Mouse (Mus musculus) heart, postnatal 4 days (tissue): ENCODE results near the gene Reck. TPM values are rescaled to one million over a fixed set of nuclear protein-coding genes. Genes with fewer than 3 reads are reported as not detected.
A peak's percentile ranks its signal among the peaks of the same experiment; 100 is the strongest.

ENCODE experiments used
- DNase-seq: peaks from one replicate; pipeline ENCODE4 v3.0.0; 2021
- total RNA-seq, 2 experiments: library from RNA; stranded (reverse); gene quantifications; 2 replicates each; pipeline ENCODE4 v1.2.3; 2021

Gene Reck
- total RNA-seq, 2 experiments from 2014 or later: 11.7 to 11.9 TPM

DNA sequence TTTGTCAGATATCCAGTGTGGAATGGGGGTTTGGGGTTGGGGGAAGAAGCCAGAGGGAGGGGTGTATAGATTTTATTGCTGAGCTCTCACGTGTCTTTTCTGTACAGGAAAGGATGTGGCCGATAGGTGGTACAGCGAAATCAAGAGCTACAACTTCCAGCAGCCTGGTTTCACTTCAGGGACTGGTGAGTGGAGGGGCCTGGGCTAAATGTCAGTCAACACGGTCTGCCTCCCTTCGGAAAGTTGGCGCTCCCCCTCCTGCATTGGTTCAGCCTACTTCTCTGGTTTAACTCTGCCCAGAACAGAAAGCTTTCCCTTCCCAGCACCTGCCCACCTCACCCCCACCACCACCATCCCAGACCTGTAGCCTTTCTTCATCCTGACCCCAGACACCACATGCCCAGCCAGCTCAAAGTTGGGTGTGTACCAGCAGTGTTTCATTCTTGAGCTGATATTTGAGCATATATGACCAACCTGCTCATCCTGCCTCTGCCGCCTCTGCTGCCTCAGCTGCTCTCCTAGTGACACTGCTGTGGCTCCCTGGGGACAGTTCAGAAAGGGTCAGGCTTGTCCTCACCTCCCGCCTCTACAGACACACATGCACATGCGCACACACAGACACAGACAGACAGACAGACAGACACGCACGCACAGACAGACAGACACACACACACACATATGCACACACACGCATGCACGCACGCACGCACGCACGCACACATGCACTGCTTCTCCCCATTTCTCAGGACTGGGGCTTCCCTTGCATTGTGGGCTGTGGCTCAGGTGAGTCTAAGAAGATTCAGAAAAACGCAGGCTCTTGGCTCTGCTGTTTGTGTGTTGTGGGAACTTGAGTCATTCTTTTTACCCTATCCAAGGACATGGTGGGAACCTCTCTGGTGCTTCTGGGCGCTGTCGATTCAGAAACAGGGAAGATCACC, 95.3 kb downstream of the Reck start:
- DNase-seq: no peak

DNA sequence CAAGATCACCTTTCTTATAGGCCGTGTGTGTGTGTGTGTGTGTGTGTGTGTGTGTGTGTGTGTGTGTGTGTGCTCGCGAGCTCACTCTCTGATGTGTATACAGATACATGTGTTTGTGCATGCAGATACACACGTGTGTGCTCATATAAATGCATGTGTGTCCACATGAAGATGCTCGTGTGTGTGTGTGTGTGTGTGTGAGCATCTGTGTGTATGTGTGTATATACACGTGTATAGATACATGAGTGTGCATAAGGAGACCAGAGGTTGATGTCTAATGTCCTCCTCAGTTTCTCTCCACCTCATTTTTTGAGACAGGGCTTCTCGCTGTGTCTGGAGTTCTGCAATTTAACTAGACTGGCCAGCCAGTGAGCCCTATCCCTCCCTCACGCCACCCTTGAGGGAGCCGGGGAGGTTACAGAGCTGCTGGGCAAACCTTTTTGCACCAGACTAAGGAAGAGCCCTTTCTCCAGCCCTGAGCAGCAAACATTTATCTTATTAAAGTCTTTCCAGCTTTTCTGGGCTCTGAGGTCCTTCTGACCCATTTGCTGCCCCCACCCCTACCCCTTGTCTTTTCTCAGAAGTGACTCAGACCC, 96.3 kb downstream of the Reck start:
- no peak for DNase-seq

DNA sequence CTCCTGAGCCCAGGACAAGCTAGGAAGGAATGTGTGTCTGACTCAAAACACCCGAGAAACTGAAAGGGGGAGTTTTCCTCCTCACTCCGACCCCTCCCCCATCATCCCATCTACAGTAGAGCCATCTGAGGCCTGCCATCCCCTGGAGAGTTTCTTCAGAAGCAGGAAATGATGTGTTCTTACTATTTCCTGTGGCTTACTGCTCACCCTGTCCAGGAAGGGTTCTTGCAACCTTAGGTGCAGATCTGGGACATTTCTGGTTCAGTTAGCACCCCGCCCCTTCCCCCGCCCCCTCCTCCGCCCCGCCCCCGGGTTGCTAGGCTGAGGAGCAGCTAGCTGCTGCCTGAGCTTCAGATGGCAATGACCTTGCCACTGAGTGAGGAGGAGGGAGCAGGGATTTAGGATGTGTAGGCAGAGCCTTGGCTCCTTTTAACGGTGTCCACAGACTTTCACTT, 96.8 kb downstream of the Reck start:
- peak; percentile 68 for DNase-seq

DNA sequence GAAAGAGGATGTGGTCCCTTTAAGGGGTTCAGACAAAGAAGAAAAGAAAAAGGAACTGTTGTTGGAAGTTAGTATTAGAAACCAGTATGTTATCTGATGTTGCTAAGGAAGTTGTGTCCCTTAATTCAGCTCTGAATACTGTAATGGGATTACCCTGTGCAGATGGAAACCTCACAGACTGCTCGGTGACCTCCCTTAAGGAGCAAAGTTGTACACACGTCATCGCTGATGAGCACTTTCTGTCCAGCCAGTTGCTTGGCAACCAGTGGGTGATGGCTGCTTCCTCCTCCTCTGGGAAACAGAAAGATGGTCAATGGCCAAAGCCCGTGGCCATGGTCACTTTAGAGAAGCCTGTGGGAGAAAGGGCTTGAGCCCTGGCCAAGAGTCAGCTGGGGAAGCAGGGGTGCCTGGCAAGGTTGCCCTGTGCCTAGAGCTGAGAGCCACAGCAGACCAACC, 98.2 kb downstream of the Reck start:
- peak; percentile 73 for DNase-seq

DNA sequence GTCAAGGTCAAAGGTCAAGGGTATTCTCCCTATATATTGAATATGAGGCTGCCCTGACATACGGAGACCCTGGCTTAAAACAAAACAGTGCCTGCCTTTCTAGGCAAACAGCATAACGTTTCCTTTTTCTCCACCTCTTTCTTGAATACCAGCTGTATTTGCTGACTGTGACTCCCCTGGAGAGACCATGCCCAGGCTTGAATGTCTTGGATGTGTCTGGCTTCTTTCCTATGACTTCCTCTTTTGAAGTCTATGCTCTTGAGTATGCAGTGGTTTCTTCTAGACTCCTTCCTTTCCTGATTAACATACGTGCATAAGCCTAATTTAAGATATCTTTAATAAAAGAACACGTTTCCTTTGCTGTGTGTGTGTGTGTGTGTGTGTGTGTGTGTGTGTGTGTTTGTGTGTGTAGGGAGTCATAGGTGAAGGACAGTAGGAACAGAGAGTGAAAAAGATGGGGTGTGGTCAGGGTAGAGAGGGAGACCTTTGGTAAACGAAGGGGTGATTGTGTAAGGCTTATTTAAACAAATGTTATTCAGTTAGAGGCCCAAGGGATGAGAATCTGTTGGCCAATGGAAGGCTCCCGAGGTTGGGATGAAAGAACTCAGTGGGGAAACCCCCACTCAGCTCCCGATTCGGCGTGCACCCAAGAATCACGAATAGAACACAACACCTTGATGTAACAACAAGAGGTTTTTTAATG, 99.7 kb downstream of the Reck start:
- no peak for DNase-seq

DNA sequence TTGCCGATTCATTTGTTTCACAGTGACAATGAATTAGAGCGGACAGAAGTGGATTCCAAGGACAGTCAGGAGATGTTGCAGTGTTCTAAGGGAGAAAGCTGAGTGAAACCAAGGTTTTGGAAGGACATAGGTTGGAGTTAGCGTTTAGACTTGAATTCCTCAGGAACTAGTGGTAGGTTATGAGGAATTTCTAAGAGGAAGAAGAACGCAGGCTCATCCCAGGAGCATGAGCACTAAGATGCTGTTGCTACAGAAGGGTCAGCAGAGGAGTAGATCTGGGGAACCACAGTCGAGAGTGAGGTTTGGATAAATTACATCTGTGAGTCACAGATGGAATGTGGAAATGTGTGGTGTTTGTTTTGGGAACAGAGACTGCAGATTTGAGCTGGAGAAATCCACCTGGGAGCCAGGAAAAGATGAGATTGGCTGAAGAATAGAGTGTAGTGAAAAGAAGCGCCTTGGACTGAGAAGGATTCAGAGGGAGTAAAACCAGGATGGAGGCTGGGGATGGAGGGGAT, 101.0 kb downstream of the Reck start:
- no peak for DNase-seq

DNA sequence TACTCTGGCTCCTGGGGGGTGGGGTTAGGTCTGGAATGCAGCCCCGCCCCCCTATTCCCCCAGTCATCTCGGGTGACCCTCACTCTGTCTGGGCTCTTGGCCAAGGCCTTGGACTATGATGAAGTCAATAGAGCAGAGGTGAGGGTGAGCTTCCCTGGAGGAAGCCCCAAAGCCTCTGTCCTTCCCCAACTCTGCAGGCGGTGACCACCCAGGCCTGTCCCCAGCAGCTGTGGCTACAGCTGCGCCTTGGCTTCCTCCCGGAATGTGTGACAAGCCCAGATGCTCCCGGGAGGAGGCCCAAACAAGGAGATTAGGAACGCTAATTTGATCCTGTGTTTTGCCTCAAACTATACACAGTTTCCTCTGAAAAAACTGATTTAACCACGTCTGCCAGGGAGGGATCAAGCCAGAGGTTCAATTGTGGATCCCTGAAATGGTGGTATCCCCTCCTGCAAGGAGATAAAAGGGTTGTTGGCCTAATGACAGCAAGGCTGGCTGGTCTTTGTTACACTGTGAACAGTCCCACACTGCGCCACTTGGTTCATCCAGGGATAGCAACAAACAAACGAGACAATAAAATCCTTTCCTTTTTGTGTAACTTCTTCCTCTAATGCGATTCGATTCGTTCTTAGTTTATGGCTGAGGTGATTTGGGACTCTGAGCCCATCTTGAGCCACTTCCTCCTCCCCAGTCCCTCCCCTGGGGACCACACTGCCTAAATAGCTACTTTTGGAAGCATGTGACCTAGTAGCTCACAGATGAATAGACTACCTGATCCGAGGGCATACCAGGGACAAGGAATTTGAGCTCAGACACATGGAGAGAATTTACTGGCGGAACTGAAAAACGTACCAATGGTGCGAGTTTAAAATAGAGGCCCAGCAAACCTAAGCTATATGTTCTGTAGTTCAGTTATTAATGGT, 103.5 kb downstream of the Reck start:
- peak; percentile 70 for DNase-seq

DNA sequence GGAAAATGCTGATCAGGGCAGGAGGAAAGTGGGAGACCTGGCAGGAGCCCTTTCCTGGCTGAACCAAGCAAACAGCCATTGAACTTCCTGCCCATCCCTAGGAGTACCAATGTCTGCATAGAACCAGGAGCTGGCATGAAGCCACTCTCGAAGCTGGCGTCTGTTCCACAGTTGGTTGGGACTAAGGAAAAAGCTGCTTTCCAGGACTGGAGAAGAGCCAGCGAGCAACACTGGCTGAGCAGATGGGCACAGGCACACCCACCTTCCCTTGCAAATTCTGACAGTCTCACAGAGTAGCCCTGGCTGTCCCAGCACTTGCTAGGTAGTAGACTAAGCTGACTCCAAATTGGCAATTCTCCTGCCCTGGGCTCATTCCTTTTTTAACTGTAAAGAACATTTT, 104.4 kb downstream of the Reck start:
- peak; percentile 64 for DNase-seq

DNA sequence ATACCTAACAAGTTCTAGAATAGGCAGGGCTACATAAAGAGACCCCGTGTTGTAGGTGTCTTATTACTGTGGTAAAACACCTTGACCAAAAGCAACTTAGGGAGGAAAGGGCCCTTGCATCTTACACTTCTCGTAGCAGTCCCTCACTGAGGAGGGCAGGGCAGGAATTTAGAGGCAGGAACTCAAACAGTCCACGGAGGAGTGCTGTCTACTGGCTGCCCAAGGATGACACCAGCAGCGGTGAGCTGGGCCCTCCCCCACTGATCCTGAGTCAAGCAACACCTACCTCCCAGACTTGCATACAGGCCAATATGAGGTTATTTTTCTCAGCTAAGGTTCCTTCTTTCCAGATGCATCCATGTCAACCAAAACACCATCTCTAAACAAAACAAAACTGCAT, 104.9 kb downstream of the Reck start:
- no peak for DNase-seq

DNA sequence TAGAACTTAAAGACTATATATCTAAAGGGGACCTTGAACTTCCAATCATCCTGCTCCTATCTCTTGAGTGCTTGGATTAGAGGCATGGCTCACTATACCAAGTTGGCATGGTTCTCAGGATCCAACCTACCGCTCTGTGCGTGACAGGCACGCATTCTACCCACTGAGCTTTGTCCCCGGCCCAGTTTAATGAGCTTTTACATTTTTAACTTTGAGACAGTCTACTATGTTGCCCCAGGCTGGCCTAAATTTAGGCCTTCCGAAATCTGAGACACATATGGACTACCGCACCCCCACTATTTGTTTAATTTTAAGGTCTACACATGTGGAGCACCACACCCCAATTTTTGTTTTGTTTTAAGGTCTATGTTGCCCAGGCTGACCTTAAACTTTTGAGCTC, 105.5 kb downstream of the Reck start:
- no peak for DNase-seq

DNA sequence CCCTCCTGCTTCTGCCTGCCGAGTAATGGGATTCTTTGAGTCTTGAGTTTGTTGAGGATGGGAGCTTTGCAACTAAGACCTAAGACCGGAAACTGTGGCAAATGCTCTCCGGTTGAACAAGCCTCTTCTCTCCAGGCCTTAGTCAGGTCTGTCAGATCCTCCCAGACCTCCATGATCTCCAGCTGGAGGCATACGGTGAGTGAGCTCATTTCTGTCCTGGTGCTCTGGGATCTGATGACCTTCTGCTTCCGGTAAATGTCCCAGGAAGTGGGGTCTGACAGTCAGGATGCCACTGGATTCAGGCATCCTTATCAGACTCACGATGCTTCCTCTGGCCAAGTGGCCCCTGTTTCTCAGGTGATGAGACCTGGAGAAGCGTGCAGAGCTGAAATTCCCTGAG, 105.9 kb downstream of the Reck start:
- DNase-seq: no peak

DNA sequence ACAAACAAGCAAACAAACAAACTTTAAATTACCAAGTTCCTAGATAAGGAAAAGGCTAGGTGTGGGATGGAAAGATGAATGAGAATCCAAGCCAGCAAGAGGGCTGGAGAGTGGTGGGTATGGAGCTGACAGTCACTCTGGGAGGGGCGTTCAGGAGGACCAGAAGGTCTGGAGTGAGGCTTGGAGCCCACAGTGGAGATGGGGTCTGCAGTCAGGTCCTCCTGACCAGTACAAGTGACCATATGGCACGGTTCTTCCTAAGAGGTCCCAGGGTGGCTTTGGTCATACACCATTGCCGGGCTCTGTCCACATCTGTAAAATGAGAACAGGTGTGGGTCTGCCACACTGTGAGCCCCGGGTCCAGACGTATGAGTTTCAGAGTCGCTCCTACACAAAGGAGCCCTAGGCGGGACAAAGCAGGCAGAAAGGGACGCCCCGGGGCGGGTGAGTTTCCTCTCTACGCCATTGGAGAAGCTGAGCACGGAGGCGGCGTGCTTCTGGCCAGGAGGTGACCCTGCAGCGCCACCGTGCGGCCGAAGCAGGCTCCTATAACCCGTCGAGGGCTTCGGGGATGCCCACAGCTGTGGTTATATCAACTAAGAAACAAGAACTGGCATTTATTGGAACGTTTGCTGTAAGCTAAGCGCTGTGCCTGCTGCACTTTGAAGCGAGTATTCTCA, 106.9 kb downstream of the Reck start:
- peak; percentile 98 for DNase-seq

DNA sequence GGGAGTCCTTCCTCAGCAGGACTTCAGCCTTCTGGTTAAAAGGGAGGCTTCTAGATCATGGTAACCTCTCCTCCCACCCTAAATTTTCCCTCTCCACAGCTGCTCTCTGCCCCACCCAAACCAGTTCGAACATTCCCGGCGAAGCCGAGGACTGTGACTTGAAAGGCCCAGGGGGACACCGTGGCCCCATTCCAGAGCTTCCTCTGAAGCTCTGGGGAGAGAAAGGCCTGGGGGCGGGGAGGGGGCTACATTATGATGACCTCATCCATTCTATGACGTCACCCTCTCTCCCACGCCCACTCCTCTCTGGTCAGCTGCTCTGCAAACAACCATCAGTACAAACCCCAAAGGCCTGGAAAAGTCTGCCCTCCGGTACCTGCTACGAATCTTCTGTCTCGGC, 107.9 kb downstream of the Reck start, which contains the start of gene Ccin:
Gene Ccin (plus strand): TSS at position 303 of the 400 bp plus-strand sequence.
- no peak for DNase-seq

DNA sequence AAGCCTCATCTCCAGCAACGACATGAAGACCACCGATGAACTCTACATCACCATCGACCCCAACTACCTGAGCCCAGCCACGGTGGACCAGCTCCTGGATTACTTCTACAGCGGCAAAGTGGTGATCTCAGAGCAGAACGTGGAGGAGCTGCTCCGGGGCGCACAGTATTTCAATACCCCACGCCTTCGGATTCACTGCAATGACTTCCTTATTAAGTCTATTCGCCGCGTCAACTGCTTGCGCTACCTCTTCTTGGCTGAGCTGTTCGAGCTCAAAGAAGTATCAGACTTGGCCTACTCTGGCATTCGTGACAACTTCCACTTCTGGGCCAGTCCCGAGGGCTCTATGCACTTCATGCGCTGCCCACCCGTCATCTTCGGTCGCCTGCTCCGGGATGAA, 108.4 kb downstream of the Reck start:
- no peak for DNase-seq

DNA sequence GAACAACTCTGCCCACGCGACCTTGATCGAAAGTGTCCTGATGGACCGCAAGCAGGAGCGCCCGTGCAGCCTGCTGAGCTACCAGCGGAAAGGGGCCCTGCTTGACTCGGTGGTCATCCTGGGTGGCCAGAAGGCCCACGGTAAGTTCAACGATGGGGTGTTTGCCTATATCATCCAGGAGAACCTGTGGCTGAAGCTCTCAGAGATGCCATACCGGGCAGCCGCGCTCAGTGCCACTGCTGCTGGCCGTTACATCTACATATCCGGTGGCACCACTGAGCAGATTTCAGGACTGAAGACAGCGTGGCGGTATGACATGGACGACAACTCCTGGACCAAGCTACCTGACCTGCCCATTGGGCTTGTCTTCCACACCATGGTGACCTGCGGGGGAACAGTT, 109.0 kb downstream of the Reck start:
- no peak for DNase-seq

DNA sequence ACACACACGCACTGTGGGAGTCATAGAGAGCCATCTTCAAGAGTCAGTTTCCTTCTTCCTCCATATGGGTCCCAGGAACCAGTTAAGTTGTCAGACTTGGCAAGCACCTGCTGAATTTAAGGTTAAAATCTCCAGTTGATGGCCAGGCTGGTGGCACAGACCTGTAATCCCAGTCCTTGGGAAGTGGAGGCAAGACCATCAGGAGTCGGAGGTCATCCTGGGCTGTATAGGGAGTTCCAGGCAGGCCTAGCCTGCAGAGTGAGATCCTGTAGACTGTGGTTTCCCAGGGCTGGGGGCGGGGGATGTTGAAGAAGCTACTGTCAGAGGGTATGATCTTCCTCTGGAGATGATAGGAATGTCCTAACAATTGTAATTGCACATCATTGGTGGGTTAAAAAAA, 113.6 kb downstream of the Reck start:
- no peak for DNase-seq

DNA sequence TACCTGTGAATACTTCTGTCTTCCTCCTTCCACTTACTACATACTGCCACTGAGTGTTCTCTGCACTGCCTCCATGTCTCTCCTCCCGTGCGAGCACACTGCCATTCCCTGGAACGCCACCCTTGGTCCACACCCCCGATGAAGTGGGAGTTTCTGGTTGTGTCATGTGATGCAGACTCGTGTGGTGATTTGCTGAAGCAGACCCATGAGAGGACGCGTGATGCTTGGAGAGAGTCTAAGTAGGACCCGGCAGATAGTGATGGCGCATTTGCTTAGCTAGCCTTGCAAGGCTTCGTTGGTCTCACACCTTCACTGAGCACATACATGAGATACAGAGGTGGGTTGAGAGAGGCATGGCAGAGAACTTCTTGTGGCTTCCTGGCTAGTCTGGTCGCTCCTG, 117.7 kb downstream of the Reck start:
- DNase-seq: no peak

DNA sequence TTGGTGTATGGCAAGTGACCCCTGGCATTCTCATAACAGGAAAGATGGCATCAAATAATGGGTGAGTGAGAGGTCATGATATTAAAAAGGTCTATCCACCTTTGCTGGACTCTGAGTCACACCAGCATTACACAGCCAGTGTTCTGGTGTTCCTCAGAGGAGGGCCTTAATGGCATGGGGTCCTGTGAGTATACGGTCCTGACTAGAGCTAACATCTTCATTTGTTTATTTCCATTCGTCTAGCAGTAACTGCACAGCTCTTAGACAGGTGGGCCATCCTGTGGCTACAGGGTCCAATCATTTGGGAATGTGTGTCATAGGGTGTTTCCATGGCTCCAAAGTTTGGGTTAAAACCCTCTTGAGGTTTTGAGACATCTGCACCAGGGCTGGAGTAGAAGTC, 119.0 kb downstream of the Reck start:
- DNase-seq: no peak
